Mouse (Mus musculus) adrenal gland, adult (tissue): ENCODE data around the gene Med19.
"Not testable (repeated sequence)": the region's sequence is repeated elsewhere in the genome, so short reads cannot be mapped to it uniquely, and the experiment has no call there.

ENCODE experiments used
- DNase-seq, 2 experiments: peaks; one replicate each; pipeline ENCODE4 v3.0.0; 2022 to 2023; ENCODE audit warnings: low spot score in 1 of 2; ENCODE audit not compliant: inconsistent age in 2 of 2

Med19 gene

GRCm38 (mm10) chr2:84716423-84717355, 38.5 kb downstream of the Med19 start:
- DNase-seq: peak in 1 of 2 experiments; percentile 78

GRCm38 (mm10) chr2:84717357-84717756, 39.2 kb downstream of the Med19 start:
- peak in 1 of 2 experiments; percentile 55 for DNase-seq

GRCm38 (mm10) chr2:84720718-84721117, 42.5 kb downstream of the Med19 start:
- no peak for DNase-seq

GRCm38 (mm10) chr2:84721182-84721581, 43.0 kb downstream of the Med19 start:
- DNase-seq: no peak

GRCm38 (mm10) chr2:84723856-84724255, 45.7 kb downstream of the Med19 start:
- DNase-seq: no peak

GRCm38 (mm10) chr2:84725770-84726169, 47.6 kb downstream of the Med19 start:
- DNase-seq: peak in 1 of 2 experiments; percentile 52

GRCm38 (mm10) chr2:84726716-84727115, 48.5 kb downstream of the Med19 start:
- peak in 1 of 2 experiments; percentile 52 for DNase-seq

- DNase-seq: peak; percentile 97 to 98
Measured at GRCm38 (mm10) chr2:84727172-84727858, 49.1 kb downstream of the Med19 start, which contains the start of gene Clp1. Clp1 (minus strand) TSS chr2:84727350.

GRCm38 (mm10) chr2:84728191-84728590, 50.0 kb downstream of the Med19 start:
- not testable (repeated sequence) for DNase-seq

- DNase-seq: no peak
Measured at GRCm38 (mm10) chr2:84731206-84731605, 53.0 kb downstream of the Med19 start.

- no peak for DNase-seq
Measured at GRCm38 (mm10) chr2:84732394-84732793, 54.2 kb downstream of the Med19 start.

GRCm38 (mm10) chr2:84733579-84734300, 55.5 kb downstream of the Med19 start, which contains the start of gene Ypel4:
Ypel4 (plus strand) TSS chr2:84734058.
- peak; percentile 75 to 90 for DNase-seq

GRCm38 (mm10) chr2:84734351-84734864, 56.2 kb downstream of the Med19 start:
- peak in 1 of 2 experiments; percentile 57 for DNase-seq

GRCm38 (mm10) chr2:84734919-84735318, 56.7 kb downstream of the Med19 start:
- no peak for DNase-seq

GRCm38 (mm10) chr2:84735346-84735920, 57.2 kb downstream of the Med19 start:
- no peak for DNase-seq

GRCm38 (mm10) chr2:84736312-84737161, 58.3 kb downstream of the Med19 start:
- DNase-seq: peak in 1 of 2 experiments; percentile 42

GRCm38 (mm10) chr2:84737451-84737925, 59.3 kb downstream of the Med19 start:
- no peak for DNase-seq
